Mouse (Mus musculus) heart, postnatal 0 days (tissue): ENCODE data around the gene Crym.

ENCODE experiments used
- CTCF ChIP-seq: IDR thresholded peaks from 2 replicates; pipeline ENCODE4 v1.5.1; 2016; ENCODE audit warnings: antibody characterized with exemption, control low read depth, low read depth
- EP300 ChIP-seq: IDR thresholded peaks from 2 replicates; pipeline ENCODE4 v1.6.1; 2016; ENCODE audit warnings: antibody characterized with exemption, low read depth

- TF ChIP-seq CTCF, result no peak
- TF ChIP-seq EP300, result no peak
These were observed 43.7 kb downstream of the Crym start for GRCm38 (mm10) chr7:120158121-120158613.
